Mouse (Mus musculus) cortical plate, adult 2 months (tissue): Measurements from ENCODE around the gene Senp5.

Experiments
- CTCF ChIP-seq: fragments of 200-500 bp; IDR thresholded peaks from 2 replicates; pipeline ENCODE4 v1.5.1; 2011; ENCODE audit warnings: mild to moderate bottlenecking, control low read depth, low read length; ENCODE audit not compliant: insufficient read depth; ENCODE audit errors: extremely low read depth
- POLR2A ChIP-seq: fragments of 200-500 bp; IDR thresholded peaks from 2 replicates; pipeline ENCODE4 v1.6.1; 2011; ENCODE audit warnings: mild to moderate bottlenecking, low read length, control low read depth; ENCODE audit not compliant: insufficient read depth; ENCODE audit errors: extremely low read depth

DNA sequence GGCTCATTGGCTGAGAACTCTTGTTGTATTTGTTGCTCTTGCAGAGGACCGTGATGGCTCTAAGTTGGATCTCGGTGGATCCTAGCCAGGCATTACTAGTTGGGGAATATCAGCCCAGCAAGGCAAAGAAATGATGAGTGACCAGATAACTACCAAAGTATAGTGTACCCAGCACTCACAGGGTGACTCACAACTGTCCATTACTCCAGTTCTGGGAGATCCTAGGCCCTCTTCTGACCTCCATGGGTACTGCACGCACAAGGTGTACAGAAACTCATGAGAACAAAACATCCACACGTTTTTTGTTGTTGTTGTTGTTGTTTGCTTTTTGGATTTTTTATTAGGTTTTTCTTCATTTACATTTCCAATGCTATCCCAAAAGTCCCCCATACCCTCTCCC is 66.5 kb downstream of the Senp5 start:
- 0 out of 2 replicates have a peak, but pooled peaks have one; percentile 5 for TF ChIP-seq CTCF
- no peak for TF ChIP-seq POLR2A
